Mouse (Mus musculus): ENCODE data around the gene Elavl4. TPM values are rescaled to one million over a fixed set of nuclear protein-coding genes. Genes with fewer than 3 reads are reported as not detected.

Elavl4 gene
- polyA plus RNA-seq, 2 experiments, result 0.04 TPM; not detected in 1

DNA sequence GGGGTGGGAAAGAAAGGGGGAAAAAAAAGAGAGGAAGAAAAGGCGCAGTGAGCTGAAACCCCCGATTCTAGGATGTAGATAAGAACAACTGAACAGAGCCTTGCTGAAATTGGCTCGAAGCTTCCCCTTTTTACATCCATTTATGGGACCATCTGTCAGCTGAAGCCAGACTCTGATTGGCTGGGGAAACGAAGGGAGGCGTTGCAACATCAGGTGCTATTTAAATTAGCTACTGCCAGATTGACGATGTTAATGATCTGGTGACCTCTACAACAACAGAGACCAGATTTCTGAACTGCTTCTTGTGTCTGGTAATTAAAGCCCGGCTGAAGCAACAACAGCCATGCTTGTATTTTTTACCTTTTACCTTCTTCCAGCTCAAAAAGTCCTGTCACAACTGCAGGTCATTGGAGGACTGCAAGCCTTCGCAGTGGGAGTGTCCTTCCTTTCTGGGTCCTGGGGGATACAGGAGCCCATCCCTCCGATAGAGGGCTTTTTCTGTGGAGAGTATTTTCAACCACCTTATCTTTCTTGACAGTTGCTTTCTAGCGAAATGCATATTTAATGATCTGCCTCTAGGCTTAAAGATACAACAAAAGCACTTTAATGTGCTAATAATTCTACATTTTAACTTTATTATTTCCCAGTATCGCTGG lies 64.2 kb downstream of the Elavl4 start:
- no peak for DNase-seq (ENCODE audit: low read depth in 3 of 3, low spot score in 3 of 3)
- H3K4me1 ChIP-seq (replicated peaks; ENCODE audit: control insufficient read depth in 2 of 2, insufficient read depth in 2 of 2, low read length in 1 of 2), result no peaks in the 10 kb centered on the region; a peak in 1 of 4 replicates
- H3K36me3 ChIP-seq (replicated peaks; ENCODE audit: control insufficient read depth, insufficient read depth, low read depth), result no peaks in the 10 kb centered on the region
- H3K27ac ChIP-seq, result no peak overlapping the region
- H3K4me3 ChIP-seq (ENCODE audit: insufficient read depth in 1 of 2, low read depth in 2 of 2, low read length in 2 of 2), result no peak overlapping the region
- no peak overlapping the region for H3K4me2 ChIP-seq (ENCODE audit: low read depth)
- no peaks in the 10 kb centered on the region; the same call in 1 of the 2 replicates for H3K27me3 ChIP-seq (ENCODE audit: control insufficient read depth, insufficient read depth, low read length)
- no peak for TF ChIP-seq CTCF (IDR thresholded peaks at IDR 0.05; ENCODE audit: low read depth)
- H3K9ac ChIP-seq (replicated peaks), result no peak overlapping the region
- H3K9me3 ChIP-seq (ENCODE audit: control insufficient read depth, low read length), result no peaks in the 10 kb centered on the region
- no peak for ATAC-seq (ENCODE audit: insufficient read depth)
- WGBS (ENCODE audit: insufficient replicate concordance), result 13% methylated on average over 11 of the region's 11 CpGs

DNA sequence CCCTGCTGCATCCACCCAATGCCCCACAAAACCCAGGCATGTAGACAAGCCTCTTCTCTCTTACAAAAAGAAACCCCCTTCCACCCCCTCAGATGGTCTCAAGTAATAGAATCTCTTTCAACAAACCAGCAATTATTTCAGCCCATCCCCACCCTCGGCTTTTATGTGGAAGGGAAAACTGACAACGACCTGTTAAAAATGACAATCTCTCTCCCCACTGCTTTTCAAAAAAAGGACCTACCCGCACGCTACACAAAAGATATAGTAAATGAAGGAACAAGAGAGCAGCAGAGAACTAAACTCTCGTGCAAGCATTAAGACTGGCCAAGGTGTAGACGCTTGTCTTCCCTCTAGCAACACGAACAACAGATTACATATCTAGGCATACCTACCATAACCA lies 64.9 kb downstream of the Elavl4 start:
- Histone ChIP-seq H3K9ac (replicated peaks) (no peak overlapping the region), H3K27me3 (ENCODE audit: control insufficient read depth, insufficient read depth, low read length) (no peaks in the 10 kb centered on the region; the same call in 1 of the 2 replicates), H3K4me3 (ENCODE audit: insufficient read depth in 1 of 2, low read depth in 2 of 2, low read length in 2 of 2) (no peak overlapping the region), H3K4me1 (replicated peaks; ENCODE audit: control insufficient read depth in 2 of 2, insufficient read depth in 2 of 2, low read length in 1 of 2) (no peaks in the 10 kb centered on the region; a peak in 1 of 4 replicates), H3K36me3 (replicated peaks; ENCODE audit: control insufficient read depth, insufficient read depth, low read depth) (no peaks in the 10 kb centered on the region), H3K9me3 (ENCODE audit: control insufficient read depth, low read length) (no peaks in the 10 kb centered on the region), H3K4me2 (ENCODE audit: low read depth) (no peak overlapping the region), H3K27ac (no peak overlapping the region)
- WGBS (ENCODE audit: insufficient replicate concordance), result 31% methylated on average over 7 of the region's 7 CpGs
- TF ChIP-seq CTCF (IDR thresholded peaks at IDR 0.05; ENCODE audit: low read depth) (no peak), EP300 (IDR thresholded peaks at IDR 0.05; ENCODE audit: low read depth) (no peak)
- DNase-seq (ENCODE audit: low read depth in 3 of 3, low spot score in 3 of 3) (no peak), ATAC-seq (ENCODE audit: insufficient read depth) (no peak)

DNA sequence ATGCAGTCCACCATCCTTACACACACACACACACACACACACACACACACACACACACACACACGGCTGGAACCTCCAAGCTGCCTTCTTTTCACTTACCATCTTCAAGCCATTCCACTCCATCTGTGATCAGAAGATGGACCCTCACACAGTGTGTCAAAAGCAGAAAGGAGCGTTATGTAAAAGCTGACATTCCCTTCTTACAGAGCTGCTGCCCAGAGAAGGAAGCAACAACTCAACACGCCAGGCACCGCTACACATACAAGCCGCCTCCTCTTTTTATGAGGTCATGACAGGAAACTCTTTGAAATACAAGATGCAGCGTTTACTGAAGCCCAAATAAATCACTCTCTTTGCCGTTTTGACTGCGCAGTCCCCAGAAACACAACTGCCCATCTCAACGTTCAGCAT lies 65.3 kb downstream of the Elavl4 start:
- Histone ChIP-seq H3K4me2 (ENCODE audit: low read depth) (no peak overlapping the region), H3K27me3 (ENCODE audit: control insufficient read depth, insufficient read depth, low read length) (no peaks in the 10 kb centered on the region; the same call in 1 of the 2 replicates), H3K9me3 (ENCODE audit: control insufficient read depth, low read length) (no peaks in the 10 kb centered on the region), H3K4me1 (replicated peaks; ENCODE audit: control insufficient read depth in 2 of 2, insufficient read depth in 2 of 2, low read length in 1 of 2) (no peaks in the 10 kb centered on the region; a peak in 1 of 4 replicates), H3K36me3 (replicated peaks; ENCODE audit: control insufficient read depth, insufficient read depth, low read depth) (no peaks in the 10 kb centered on the region), H3K27ac (no peak overlapping the region), H3K9ac (replicated peaks) (no peak overlapping the region), H3K4me3 (ENCODE audit: insufficient read depth in 1 of 2, low read depth in 2 of 2, low read length in 2 of 2) (no peak overlapping the region)
- TF ChIP-seq EP300 (IDR thresholded peaks at IDR 0.05; ENCODE audit: low read depth), result no peak
- TF ChIP-seq CTCF (IDR thresholded peaks at IDR 0.05; ENCODE audit: low read depth), result no peak
- 14% methylated on average over 9 of the region's 9 CpGs for WGBS (ENCODE audit: insufficient replicate concordance)
- DNase-seq (ENCODE audit: low read depth in 3 of 3, low spot score in 3 of 3) (no peak), ATAC-seq (ENCODE audit: insufficient read depth) (no peak)

- ATAC-seq (ENCODE audit: insufficient read depth), result no peak
- H3K4me2 ChIP-seq (ENCODE audit: low read depth), result no peak overlapping the region
These were observed 66.1 kb downstream of the Elavl4 start for GRCm38 (mm10) chr4:110285346-110286330.

GRCm38 (mm10) chr4:110284446-110284845 lies 67.3 kb downstream of the Elavl4 start:
- 63% methylated on average over 3 of the region's 3 CpGs for WGBS (ENCODE audit: insufficient replicate concordance)
- H3K4me1 ChIP-seq (replicated peaks; ENCODE audit: control insufficient read depth in 2 of 2, insufficient read depth in 2 of 2, low read length in 1 of 2), result no peaks in the 10 kb centered on the region; a peak in 1 of 4 replicates
- DNase-seq (ENCODE audit: low read depth in 3 of 3, low spot score in 3 of 3) (no peak), ATAC-seq (ENCODE audit: insufficient read depth) (no peak)
- H3K4me3 ChIP-seq (ENCODE audit: insufficient read depth in 1 of 2, low read depth in 2 of 2, low read length in 2 of 2), result no peak overlapping the region
- no peaks in the 10 kb centered on the region for H3K36me3 ChIP-seq (replicated peaks; ENCODE audit: control insufficient read depth, insufficient read depth, low read depth)
- no peak for TF ChIP-seq EP300 (IDR thresholded peaks at IDR 0.05; ENCODE audit: low read depth)
- no peak for TF ChIP-seq CTCF (IDR thresholded peaks at IDR 0.05; ENCODE audit: low read depth)
- H3K27ac ChIP-seq, result no peak overlapping the region
- H3K4me2 ChIP-seq (ENCODE audit: low read depth), result no peak overlapping the region
- H3K9ac ChIP-seq (replicated peaks), result no peak overlapping the region
- no peaks in the 10 kb centered on the region for H3K9me3 ChIP-seq (ENCODE audit: control insufficient read depth, low read length)
- H3K27me3 ChIP-seq (ENCODE audit: control insufficient read depth, insufficient read depth, low read length), result no peaks in the 10 kb centered on the region; the same call in 1 of the 2 replicates

More at GRCm38 (mm10) chr4:110285346-110286330, 66.1 kb downstream of the Elavl4 start:
- no peak for DNase-seq (ENCODE audit: low read depth in 3 of 3, low spot score in 3 of 3)
- Histone ChIP-seq H3K27me3 (ENCODE audit: control insufficient read depth, insufficient read depth, low read length) (no peaks in the 10 kb centered on the region; the same call in 1 of the 2 replicates), H3K4me1 (replicated peaks; ENCODE audit: control insufficient read depth in 2 of 2, insufficient read depth in 2 of 2, low read length in 1 of 2) (no peaks in the 10 kb centered on the region; a peak in 1 of 4 replicates), H3K27ac (no peak overlapping the region), H3K4me3 (ENCODE audit: insufficient read depth in 1 of 2, low read depth in 2 of 2, low read length in 2 of 2) (no peak overlapping the region), H3K9me3 (ENCODE audit: control insufficient read depth, low read length) (no peaks in the 10 kb centered on the region), H3K9ac (replicated peaks) (no peak overlapping the region), H3K36me3 (replicated peaks; ENCODE audit: control insufficient read depth, insufficient read depth, low read depth) (no peaks in the 10 kb centered on the region)
- TF ChIP-seq EP300 (IDR thresholded peaks at IDR 0.05; ENCODE audit: low read depth) (no peak), CTCF (IDR thresholded peaks at IDR 0.05; ENCODE audit: low read depth) (no peak)
- 18% methylated on average over 15 of the region's 15 CpGs for WGBS (ENCODE audit: insufficient replicate concordance)
